Mouse (Mus musculus) yolk sac, embryonic 10.5 days (tissue): ENCODE measurements around the gene Slc22a3.
A peak's percentile ranks its signal among the peaks of the same experiment; 100 is the strongest.

ENCODE experiments used
- DNase-seq: peaks from one replicate; pipeline ENCODE4 v3.0.0-alpha.2; 2017; ENCODE audit warnings: low spot score

The Slc22a3 gene

GRCm38 (mm10) chr17:12403420-12403819 is 104.1 kb downstream of the Slc22a3 start:
- DNase-seq, result no peak

- DNase-seq, result no peak
These were observed 111.3 kb downstream of the Slc22a3 start for GRCm38 (mm10) chr17:12396163-12396677.

- no peak for DNase-seq
These were observed 119.3 kb downstream of the Slc22a3 start for GRCm38 (mm10) chr17:12388239-12388638.

GRCm38 (mm10) chr17:12387781-12388180 is 119.7 kb downstream of the Slc22a3 start:
- no peak for DNase-seq

- DNase-seq, result peak; percentile 69
These were observed 122.3 kb downstream of the Slc22a3 start for GRCm38 (mm10) chr17:12385049-12385794.

GRCm38 (mm10) chr17:12382531-12382930 is 125.0 kb downstream of the Slc22a3 start:
- no peak for DNase-seq

GRCm38 (mm10) chr17:12381579-12381978 is 125.9 kb downstream of the Slc22a3 start:
- DNase-seq, result no peak

- peak; percentile 72 for DNase-seq
These were observed 127.2 kb downstream of the Slc22a3 start for GRCm38 (mm10) chr17:12380287-12380686.

GRCm38 (mm10) chr17:12377981-12378705 is 129.4 kb downstream of the Slc22a3 start, which contains the start of gene Plg:
Gene Plg, plus strand, starts transcription at chr17:12378608.
- peak; percentile 78 for DNase-seq

- peak; percentile 65 for DNase-seq
These were observed 133.8 kb downstream of the Slc22a3 start for GRCm38 (mm10) chr17:12373601-12374144.

GRCm38 (mm10) chr17:12372021-12372420 is 135.5 kb downstream of the Slc22a3 start:
- DNase-seq, result peak; percentile 59

- no peak for DNase-seq
These were observed 136.1 kb downstream of the Slc22a3 start for GRCm38 (mm10) chr17:12371310-12371925.

- DNase-seq, result peak; percentile 84
These were observed 137.2 kb downstream of the Slc22a3 start for GRCm38 (mm10) chr17:12370289-12370688.

- no peak for DNase-seq
These were observed 138.1 kb downstream of the Slc22a3 start for GRCm38 (mm10) chr17:12369393-12369792.
